Comparison of ENCODE assay signal across 10 mouse cellular contexts in the genomic region with DNA sequence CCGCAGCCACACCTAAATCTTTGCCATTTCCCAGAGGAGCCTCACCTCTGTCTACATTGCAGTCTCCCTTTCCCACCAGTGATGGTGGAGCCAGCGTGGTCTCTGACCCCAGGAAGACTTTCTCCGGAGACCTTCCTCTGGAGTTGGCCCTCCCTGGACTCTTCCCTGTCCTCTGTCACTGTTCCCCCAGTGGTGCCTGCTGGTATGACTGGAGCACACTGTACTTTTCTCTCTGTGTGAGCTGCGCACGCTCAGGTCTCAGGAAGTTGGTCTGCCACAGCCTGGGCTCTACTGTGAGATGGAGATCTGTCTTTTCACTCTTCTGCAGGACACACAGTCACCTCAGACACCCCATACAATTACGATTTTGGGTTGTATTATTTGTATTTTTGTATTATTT. TPM values are rescaled to one million over a fixed set of nuclear protein-coding genes. Genes with fewer than 3 reads are reported as not detected.
DNase-seq lines count a peak whose midpoint lies in the region; ATAC-seq and TF ChIP-seq lines count a peak whose summit lies in the region.
"Had no signal": no experiment of that assay in that cellular context is flagged by ENCODE, and none has a peak within 500 bp of the region (broad histone marks: within the 10 kb centered on the region; RNA-seq: fewer than 3 reads in every experiment).

No protein-coding gene starts in this region.

- intact Hi-C loops in heart, adult 2 months (cut with DNase I) = no loop called here
- intact Hi-C loops in gastrocnemius, postnatal 14 days (cut with DNase I; ENCODE audit: low total_unique reads) = no loop called here

- no peak for TF ChIP-seq CTCF in heart, adult 2 months (IDR thresholded peaks at IDR 0.05)

- H3K4me1 ChIP-seq in heart, embryonic 16.5 days (ENCODE audit: control insufficient read depth, insufficient read depth, low read length) = peaks cover 20% of the 10 kb centered on the region; the same call in 1 of the 2 replicates
- H3K4me1 ChIP-seq in heart, adult 2 months (ENCODE audit: control insufficient read depth, insufficient read depth, low read length) = peaks cover 1% of the 10 kb centered on the region; the same call in 1 of the 2 replicates
- H3K4me1 ChIP-seq in liver, embryonic 11.5 days (replicated peaks; ENCODE audit: control insufficient read depth, insufficient read depth, low read length) = peaks cover 4% of the 10 kb centered on the region

- H3K4me2 ChIP-seq in heart, embryonic 16.5 days (ENCODE audit: low read depth, low read length) = no peak overlapping the region
- H3K4me2 ChIP-seq in liver, embryonic 11.5 days = no peak overlapping the region

- H3K27ac ChIP-seq in heart, embryonic 16.5 days (ENCODE audit: low read length) = no peak overlapping the region
- H3K27ac ChIP-seq in heart, adult 2 months = no peak overlapping the region
- H3K27ac ChIP-seq in liver, embryonic 11.5 days (ENCODE audit: low read depth, low read length) = no peak overlapping the region

- peaks cover 2% of the 10 kb centered on the region for H3K27me3 ChIP-seq in heart, embryonic 16.5 days (ENCODE audit: control insufficient read depth, insufficient read depth, low read length)
- H3K27me3 ChIP-seq in heart, adult 2 months (ENCODE audit: control insufficient read depth, insufficient read depth, low read length) = no peaks in the 10 kb centered on the region
- peaks cover 32% of the 10 kb centered on the region for H3K27me3 ChIP-seq in liver, embryonic 11.5 days (replicated peaks; ENCODE audit: control insufficient read depth, insufficient read depth, low read length)

- no peak overlapping the region for H3K9ac ChIP-seq in heart, embryonic 16.5 days (ENCODE audit: low read length)
- H3K9ac ChIP-seq in heart, adult 2 months (ENCODE audit: low read depth, low read length) = no peak overlapping the region
- H3K9ac ChIP-seq in liver, embryonic 11.5 days (ENCODE audit: low read depth, low read length) = no peak overlapping the region

- TF ChIP-seq EP300 in heart, adult 2 months (IDR thresholded peaks at IDR 0.05; ENCODE audit: insufficient read depth, low read depth, low read length) = no peak

- WGBS in heart, embryonic 16.5 days = 53% methylated on average over 6 of the region's 6 CpGs
- 68% methylated on average over 6 of the region's 6 CpGs for WGBS in heart, adult 2 months
- 42% methylated on average over 6 of the region's 6 CpGs for WGBS in liver, embryonic 11.5 days

- H3K36me3 ChIP-seq in heart, embryonic 16.5 days (ENCODE audit: control insufficient read depth, insufficient read depth) = no peaks in the 10 kb centered on the region
- H3K36me3 ChIP-seq in heart, adult 2 months (ENCODE audit: control insufficient read depth, insufficient read depth, low read length) = no peaks in the 10 kb centered on the region
- no peaks in the 10 kb centered on the region for H3K36me3 ChIP-seq in liver, embryonic 11.5 days (ENCODE audit: control insufficient read depth, insufficient read depth, low read length)

- no peaks in the 10 kb centered on the region for H3K9me3 ChIP-seq in heart, embryonic 16.5 days (replicated peaks; ENCODE audit: control insufficient read depth, low read length)
- no peaks in the 10 kb centered on the region for H3K9me3 ChIP-seq in liver, embryonic 11.5 days (ENCODE audit: control insufficient read depth, low read length)

- ATAC-seq in heart, embryonic 16.5 days (replicated peaks; ENCODE audit: extremely low read depth, insufficient read depth, low FRiP score) = 0 out of 2 replicates have a peak, but pooled peaks have one; percentile 56
- peak; percentile 69 for ATAC-seq in liver, embryonic 11.5 days (replicated peaks; ENCODE audit: low FRiP score)

- H3K79me2 ChIP-seq in heart, adult 2 months (replicated peaks; ENCODE audit: control insufficient read depth, insufficient read depth, low read length) = no peaks in the 10 kb centered on the region

- H3K4me3 ChIP-seq in heart, embryonic 16.5 days (ENCODE audit: low read length) = no peak overlapping the region
- no peak overlapping the region for H3K4me3 ChIP-seq in heart, adult 2 months
- H3K4me3 ChIP-seq in liver, embryonic 11.5 days (ENCODE audit: low read depth, low read length) = no peak overlapping the region

- no peak for TF ChIP-seq POLR2A in heart, adult 2 months (IDR thresholded peaks at IDR 0.05; ENCODE audit: insufficient read depth, low read depth, low read length)

- DNase-seq in heart, adult 2 months = no peak
- DNase-seq in thymus, postnatal 0 days (ENCODE audit: low spot score) = peak; percentile 19
- no peak for DNase-seq in thymus, postnatal 25 days
- DNase-seq in liver, embryonic 11.5 days (ENCODE audit: low spot score) = no peak
- no peak for DNase-seq in gastrocnemius, adult 18-20 months (ENCODE audit: low spot score)
- DNase-seq in gastrocnemius, postnatal 14 days = no peak
- DNase-seq in cerebellum, postnatal 25 days = no peak
- DNase-seq: cerebellum, adult 8-10 months; gastrocnemius, postnatal 36 days had no signal

RNA-seq across cellular contexts. Expression of gene Slc2a1, which starts 39.6 kb away (rescaled TPM):
- polyA plus RNA-seq in heart, embryonic 16.5 days (2015; fragmentation: Nextera tagmentation; extraction: Ambion mirVana) = 129 and 136 TPM in 2 replicates
- total RNA-seq in heart, adult 2 months (2021) = 10 to 100 TPM in 1 of 2 experiments, 1 to 10 TPM in 1; 8.9 to 18.9 TPM
- polyA plus RNA-seq in heart, adult 2 months (2012; rRNA removed) = 16.6 and 18.1 TPM in 2 replicates
- 19.9 and 21.4 TPM in 2 replicates for polyA plus RNA-seq in thymus, postnatal 0 days (2015; fragmentation: Nextera tagmentation; extraction: Ambion mirVana)
- 150 and 153 TPM in 2 replicates for polyA plus RNA-seq in liver, embryonic 11.5 days (2014; fragmentation: Nextera tagmentation; extraction: Ambion mirVana)
- 1 to 10 TPM; 6.2 to 7.5 TPM for total RNA-seq in gastrocnemius, adult 18-20 months (2021)
- total RNA-seq in gastrocnemius, postnatal 14 days (2021) = 1 to 10 TPM; 4.8 to 6.6 TPM
